Mouse (Mus musculus) MEL-GATA-1-ER (cell line): ENCODE measurements around the gene Ehd1.
"Not testable (repeated sequence)": the region's sequence is repeated elsewhere in the genome, so short reads cannot be mapped to it uniquely, and the experiment has no call there.

Experiments used
- DNase-seq: peaks from one replicate; pipeline ENCODE4 v3.0.0-alpha.2; 2012; ENCODE audit warnings: low read depth; ENCODE audit errors: extremely low read depth

The Ehd1 gene

GRCm38 (mm10) chr19:6299450-6300267, 23.1 kb downstream of the Ehd1 start:
- DNase-seq: no peak

GRCm38 (mm10) chr19:6300402-6300841, 23.9 kb downstream of the Ehd1 start:
- DNase-seq: peak; percentile 92

- DNase-seq: no peak
These were observed 25.6 kb downstream of the Ehd1 start for GRCm38 (mm10) chr19:6302114-6302513.

GRCm38 (mm10) chr19:6302522-6302921, 26.0 kb downstream of the Ehd1 start:
- no peak for DNase-seq

GRCm38 (mm10) chr19:6303831-6304230, 27.3 kb downstream of the Ehd1 start:
- no peak for DNase-seq

- peak; percentile 73 for DNase-seq
These were observed 28.4 kb downstream of the Ehd1 start for GRCm38 (mm10) chr19:6304787-6305516.

GRCm38 (mm10) chr19:6305517-6306115, 29.1 kb downstream of the Ehd1 start:
- no peak for DNase-seq

GRCm38 (mm10) chr19:6306137-6306551, 29.6 kb downstream of the Ehd1 start, which contains the start of gene Cdc42bpg:
Cdc42bpg (plus strand) TSS chr19:6306456.
- no peak for DNase-seq

GRCm38 (mm10) chr19:6306586-6306985, 30.1 kb downstream of the Ehd1 start:
- peak; percentile 57 for DNase-seq

GRCm38 (mm10) chr19:6307733-6308531, 31.4 kb downstream of the Ehd1 start:
- no peak for DNase-seq

- no peak for DNase-seq
These were observed 33.7 kb downstream of the Ehd1 start for GRCm38 (mm10) chr19:6310181-6310580.

- DNase-seq: not testable (repeated sequence)
These were observed 35.3 kb downstream of the Ehd1 start for GRCm38 (mm10) chr19:6311783-6312182.

- no peak for DNase-seq
These were observed 37.3 kb downstream of the Ehd1 start for GRCm38 (mm10) chr19:6313796-6314195.

GRCm38 (mm10) chr19:6314513-6314912, 38.0 kb downstream of the Ehd1 start:
- no peak for DNase-seq

GRCm38 (mm10) chr19:6315573-6315972, 39.0 kb downstream of the Ehd1 start:
- no peak for DNase-seq

GRCm38 (mm10) chr19:6318145-6318544, 41.6 kb downstream of the Ehd1 start:
- no peak for DNase-seq

- DNase-seq: no peak
These were observed 44.8 kb downstream of the Ehd1 start for GRCm38 (mm10) chr19:6321358-6321757.

GRCm38 (mm10) chr19:6321786-6322621, 45.5 kb downstream of the Ehd1 start:
- DNase-seq: no peak

GRCm38 (mm10) chr19:6324751-6325150, 48.2 kb downstream of the Ehd1 start:
- no peak for DNase-seq

GRCm38 (mm10) chr19:6331178-6331577, 54.7 kb downstream of the Ehd1 start:
- no peak for DNase-seq
